Mouse (Mus musculus) NIH3T3 (cell line): ENCODE data around the gene Snx29.
A peak's percentile ranks its signal among the peaks of the same experiment; 100 is the strongest.
"Not testable (repeated sequence)": the region's sequence is repeated elsewhere in the genome, so short reads cannot be mapped to it uniquely, and the experiment has no call there.

Experiments
- DNase-seq: peaks from one replicate; pipeline ENCODE4 v3.0.0-alpha.2; 2012; ENCODE audit warnings: low read depth

The Snx29 gene

GRCm38 (mm10) chr16:11359919-11360318, 37.2 kb downstream of the Snx29 start:
- no peak for DNase-seq

GRCm38 (mm10) chr16:11360576-11360975, 37.9 kb downstream of the Snx29 start:
- not testable (repeated sequence) for DNase-seq

GRCm38 (mm10) chr16:11365626-11366025, 42.9 kb downstream of the Snx29 start:
- DNase-seq = no peak

- peak; percentile 51 for DNase-seq
Observed at GRCm38 (mm10) chr16:11366851-11367250, 44.1 kb downstream of the Snx29 start.

- no peak for DNase-seq
Observed at GRCm38 (mm10) chr16:11368412-11368811, 45.7 kb downstream of the Snx29 start.

- no peak for DNase-seq
Observed at GRCm38 (mm10) chr16:11369162-11369561, 46.5 kb downstream of the Snx29 start.

GRCm38 (mm10) chr16:11369642-11370041, 46.9 kb downstream of the Snx29 start:
- peak; percentile 5 for DNase-seq

GRCm38 (mm10) chr16:11370132-11370544, 47.4 kb downstream of the Snx29 start:
- peak; percentile 77 for DNase-seq

- peak; percentile 77 for DNase-seq
Observed at GRCm38 (mm10) chr16:11379264-11379663, 56.6 kb downstream of the Snx29 start.

- no peak for DNase-seq
Observed at GRCm38 (mm10) chr16:11380038-11380437, 57.3 kb downstream of the Snx29 start.

GRCm38 (mm10) chr16:11380871-11381270, 58.2 kb downstream of the Snx29 start:
- peak; percentile 57 for DNase-seq

- no peak for DNase-seq
Observed at GRCm38 (mm10) chr16:11384361-11384760, 61.7 kb downstream of the Snx29 start.

GRCm38 (mm10) chr16:11385150-11385549, 62.4 kb downstream of the Snx29 start:
- DNase-seq = no peak

- DNase-seq = no peak
Observed at GRCm38 (mm10) chr16:11385798-11386197, 63.1 kb downstream of the Snx29 start.

- no peak for DNase-seq
Observed at GRCm38 (mm10) chr16:11386221-11386620, 63.5 kb downstream of the Snx29 start.

GRCm38 (mm10) chr16:11388085-11388484, 65.4 kb downstream of the Snx29 start:
- no peak for DNase-seq

GRCm38 (mm10) chr16:11389324-11389723, 66.6 kb downstream of the Snx29 start:
- DNase-seq = no peak

GRCm38 (mm10) chr16:11396570-11396969, 73.9 kb downstream of the Snx29 start:
- DNase-seq = no peak

GRCm38 (mm10) chr16:11399386-11399785, 76.7 kb downstream of the Snx29 start:
- DNase-seq = no peak

- DNase-seq = no peak
Observed at GRCm38 (mm10) chr16:11399845-11400565, 77.3 kb downstream of the Snx29 start.

- no peak for DNase-seq
Observed at GRCm38 (mm10) chr16:11400936-11401335, 78.2 kb downstream of the Snx29 start.

- DNase-seq = no peak
Observed at GRCm38 (mm10) chr16:11405193-11405592, 82.5 kb downstream of the Snx29 start.

GRCm38 (mm10) chr16:11406201-11406600, 83.5 kb downstream of the Snx29 start:
- no peak for DNase-seq

GRCm38 (mm10) chr16:11406622-11407021, 83.9 kb downstream of the Snx29 start:
- DNase-seq = no peak
